Mouse (Mus musculus) erythroblast, embryonic 14.5 days (primary cell): ENCODE data around the gene Tenm2.

Experiments used
- GATA1 ChIP-seq: IDR thresholded peaks from 2 replicates; pipeline ENCODE4 v1.6.1; 2012; ENCODE audit warnings: low read length, inconsistent platforms, mixed read lengths
- TAL1 ChIP-seq: IDR thresholded peaks from 3 replicates; pipeline ENCODE4 v1.6.1; 2012; ENCODE audit warnings: low read length, inconsistent platforms, mixed read lengths

GRCm38 (mm10) chr11:35977096-35977495, 1258.7 kb downstream of the Tenm2 start:
- no peak for TF ChIP-seq TAL1
- TF ChIP-seq GATA1: no peak
